Mouse (Mus musculus) ES-Bruce4 (cell line): ENCODE measurements at regions not wholly inside any gene's neighbourhood (a gene's known extent, or its start where the extent isn't known, plus 50 kb on each side); places are given as distances from the start of the nearest gene placed in this dataset.
"Not testable (repeated sequence)": the region's sequence is repeated elsewhere in the genome, so short reads cannot be mapped to it uniquely, and the experiment has no call there.

ENCODE experiments used
- EP300 ChIP-seq: IDR thresholded peaks from 2 replicates; pipeline ENCODE4 v1.6.1; 2011; ENCODE audit warnings: low read depth, low read length; ENCODE audit not compliant: insufficient read depth
- POLR2A ChIP-seq: IDR thresholded peaks from one replicate; pipeline ENCODE4 v1.8.1; 2011; ENCODE audit warnings: low read length; ENCODE audit not compliant: insufficient read depth

- TF ChIP-seq EP300, POLR2A: not testable (repeated sequence)
These were observed 437.9 kb downstream of the Fign start for GRCm38 (mm10) chr2:63659947-63660346.
